Mouse (Mus musculus): ENCODE results near the gene Nphp4. TPM values are rescaled to one million over a fixed set of nuclear protein-coding genes. Genes with fewer than 3 reads are reported as not detected.

Nphp4 gene
- polyA plus RNA-seq, 1 experiment = 13.6 TPM

- peak; percentile 99 to 100 for DNase-seq (ENCODE audit: extremely low spot score in 1 of 2, low spot score in 1 of 2)
These were observed 1.1 kb downstream of the Nphp4 start, which contains the start of gene Kcnab2 for GRCm38 (mm10) chr4:152477466-152478223. Gene Kcnab2, minus strand, starts transcription at chr4:152477871.

GRCm38 (mm10) chr4:152478224-152478567, 1.7 kb downstream of the Nphp4 start:
- DNase-seq (ENCODE audit: extremely low spot score in 1 of 2, low spot score in 1 of 2) = no peak

GRCm38 (mm10) chr4:152480426-152480825, 3.9 kb downstream of the Nphp4 start:
- peak in 1 of 2 experiments; percentile 55 for DNase-seq (ENCODE audit: extremely low spot score in 1 of 2, low spot score in 1 of 2)

GRCm38 (mm10) chr4:152488046-152488445, 11.5 kb downstream of the Nphp4 start:
- no peak for DNase-seq (ENCODE audit: extremely low spot score in 1 of 2, low spot score in 1 of 2)

- DNase-seq (ENCODE audit: extremely low spot score in 1 of 2, low spot score in 1 of 2) = no peak
These were observed 13.8 kb downstream of the Nphp4 start for GRCm38 (mm10) chr4:152490311-152490710.

GRCm38 (mm10) chr4:152491250-152491899, 14.9 kb downstream of the Nphp4 start:
- peak; percentile 53 to 92 for DNase-seq (ENCODE audit: extremely low spot score in 1 of 2, low spot score in 1 of 2)

GRCm38 (mm10) chr4:152494360-152494879, 17.9 kb downstream of the Nphp4 start:
- no peak for DNase-seq (ENCODE audit: extremely low spot score in 1 of 2, low spot score in 1 of 2)

GRCm38 (mm10) chr4:152512221-152512925, 35.9 kb downstream of the Nphp4 start:
- no peak for DNase-seq (ENCODE audit: extremely low spot score in 1 of 2, low spot score in 1 of 2)

GRCm38 (mm10) chr4:152514884-152515283, 38.4 kb downstream of the Nphp4 start:
- DNase-seq (ENCODE audit: extremely low spot score in 1 of 2, low spot score in 1 of 2) = no peak

GRCm38 (mm10) chr4:152519106-152519505, 42.6 kb downstream of the Nphp4 start:
- DNase-seq (ENCODE audit: extremely low spot score in 1 of 2, low spot score in 1 of 2) = no peak

GRCm38 (mm10) chr4:152520083-152520482, 43.6 kb downstream of the Nphp4 start:
- peak; percentile 46 to 91 for DNase-seq (ENCODE audit: extremely low spot score in 1 of 2, low spot score in 1 of 2)

GRCm38 (mm10) chr4:152532872-152533271, 56.4 kb downstream of the Nphp4 start:
- DNase-seq (ENCODE audit: extremely low spot score in 1 of 2, low spot score in 1 of 2) = no peak

- no peak for DNase-seq (ENCODE audit: extremely low spot score in 1 of 2, low spot score in 1 of 2)
These were observed 63.2 kb downstream of the Nphp4 start for GRCm38 (mm10) chr4:152539756-152540155.

GRCm38 (mm10) chr4:152541172-152541571, 64.7 kb downstream of the Nphp4 start:
- no peak for DNase-seq (ENCODE audit: extremely low spot score in 1 of 2, low spot score in 1 of 2)

- no peak for DNase-seq (ENCODE audit: extremely low spot score in 1 of 2, low spot score in 1 of 2)
These were observed 65.9 kb downstream of the Nphp4 start for GRCm38 (mm10) chr4:152542447-152542846.

GRCm38 (mm10) chr4:152546481-152546880, 70.0 kb downstream of the Nphp4 start:
- no peak for DNase-seq (ENCODE audit: extremely low spot score in 1 of 2, low spot score in 1 of 2)

- DNase-seq (ENCODE audit: extremely low spot score in 1 of 2, low spot score in 1 of 2) = peak in 1 of 2 experiments; percentile 39
These were observed 71.6 kb downstream of the Nphp4 start for GRCm38 (mm10) chr4:152547886-152548663.

- peak; percentile 20 to 44 for DNase-seq (ENCODE audit: extremely low spot score in 1 of 2, low spot score in 1 of 2)
These were observed 73.1 kb downstream of the Nphp4 start for GRCm38 (mm10) chr4:152549507-152550202.

GRCm38 (mm10) chr4:152550203-152550549, 73.7 kb downstream of the Nphp4 start:
- no peak for DNase-seq (ENCODE audit: extremely low spot score in 1 of 2, low spot score in 1 of 2)
